Mouse (Mus musculus): ENCODE measurements at regions not wholly inside any gene's neighbourhood (a gene's known extent, or its start where the extent isn't known, plus 50 kb on each side); places are given as distances from the start of the nearest gene placed in this dataset.

DNA sequence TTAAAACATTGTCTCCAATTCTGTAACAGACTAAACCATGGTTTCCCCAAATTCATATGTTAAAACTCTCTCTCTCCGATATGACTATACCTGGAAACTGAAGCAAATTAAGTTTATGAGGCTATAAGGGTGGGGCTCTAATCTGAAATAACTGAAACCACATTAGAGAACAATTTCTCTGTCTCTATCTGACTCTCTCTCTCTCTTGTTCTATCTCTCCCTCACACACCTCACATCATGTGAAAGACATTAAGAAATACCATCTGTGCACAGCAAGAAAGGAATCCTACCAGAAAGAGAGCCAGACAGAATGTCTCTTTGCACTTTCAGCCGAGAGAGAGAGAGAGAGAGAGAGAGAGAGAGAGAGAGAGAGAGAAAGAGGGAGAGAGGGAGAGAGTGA, 171.7 kb upstream of the Cpeb2 start:
- TF ChIP-seq HCFC1 (IDR thresholded peaks at IDR 0.05; ENCODE audit: borderline replicate concordance, insufficient read depth, low read length), result no peak
- no peak for TF ChIP-seq ZC3H11A (IDR thresholded peaks at IDR 0.05; ENCODE audit: borderline replicate concordance, low read depth, low read length)

All from ES-E14 (cell line).